Mouse (Mus musculus): ENCODE data around the gene Bard1. TPM values are rescaled to one million over a fixed set of nuclear protein-coding genes. Genes with fewer than 3 reads are reported as not detected.

The Bard1 gene
- polyA plus RNA-seq, 1 experiment from 2014 or later: 1.8 TPM

DNA sequence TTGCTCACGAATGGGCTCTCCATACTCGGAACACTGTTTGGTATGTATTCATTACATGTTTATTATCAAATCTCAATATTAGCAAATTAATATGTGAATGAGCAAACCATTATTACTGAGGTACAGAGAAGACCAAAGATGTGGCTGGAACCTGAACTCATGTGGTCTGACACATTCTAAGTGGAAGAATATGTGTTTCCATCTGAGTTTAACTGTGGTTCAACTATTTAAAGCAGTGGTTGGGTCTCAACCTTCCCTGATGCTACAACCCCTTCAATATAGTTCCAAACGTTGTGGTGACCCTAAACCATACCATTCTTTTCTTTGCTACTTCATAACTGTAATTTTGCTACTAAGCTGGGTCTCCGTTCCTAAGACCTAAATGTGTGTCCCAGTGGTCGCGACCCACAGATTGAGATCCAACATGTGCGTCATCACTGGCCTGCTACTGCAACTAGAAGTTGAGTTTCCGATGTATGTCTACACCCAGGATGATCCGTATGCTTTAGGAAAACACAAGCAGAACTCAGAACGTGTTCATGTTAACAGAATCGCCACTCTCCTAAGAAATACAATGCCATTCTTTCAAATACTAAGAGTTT is 1.5 kb downstream of the Bard1 start:
- Histone ChIP-seq H3K4me2 (replicated peaks; ENCODE audit: low read depth, low read length) (peak overlapping the region; percentile 59), H3K4me1 (ENCODE audit: insufficient read depth, low read length) (peaks cover 18% of the 10 kb centered on the region)

DNA sequence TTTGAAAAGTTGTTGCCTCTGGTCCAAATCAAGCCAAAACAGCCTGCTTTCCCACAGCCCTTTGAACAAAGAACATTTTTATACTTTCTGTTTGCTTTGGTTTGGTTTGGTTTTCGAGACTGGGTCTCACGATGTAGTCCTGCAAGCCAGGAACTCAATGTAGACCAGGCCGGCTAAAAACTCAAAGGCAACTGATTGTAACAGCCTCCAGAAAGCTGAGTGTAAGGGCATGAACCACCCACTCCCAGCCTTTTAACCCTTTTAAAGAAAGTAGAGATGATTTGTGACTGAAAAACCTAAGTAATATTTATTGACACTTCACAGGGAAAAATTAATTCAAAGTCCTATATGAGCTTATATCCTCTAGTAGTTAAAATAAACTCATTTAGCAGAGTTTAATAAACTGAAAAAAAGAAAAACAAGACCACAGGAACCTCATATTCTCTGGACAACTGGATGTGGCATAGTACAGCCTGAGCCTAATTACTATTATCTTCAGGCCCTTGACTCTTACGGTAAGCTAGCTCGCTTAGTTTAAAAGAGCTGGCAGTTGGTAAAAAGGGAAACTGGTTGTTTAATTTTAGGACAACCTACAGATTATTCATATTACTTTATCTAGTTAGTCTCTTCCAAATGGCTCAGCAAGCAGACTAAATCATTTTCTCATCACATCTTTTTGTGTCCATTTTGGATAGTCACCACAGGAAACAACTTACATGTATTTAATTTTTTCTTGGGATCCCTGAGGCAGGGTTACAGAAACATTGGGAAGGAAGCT is 2.2 kb downstream of the Bard1 start:
- H3K4me1 ChIP-seq (ENCODE audit: insufficient read depth, low read length): peaks cover 18% of the 10 kb centered on the region
- H3K4me2 ChIP-seq (replicated peaks; ENCODE audit: low read depth, low read length): peak overlapping the region; percentile 59; the same call in 1 of the 2 replicates
- H3K4me3 ChIP-seq (ENCODE audit: low read length): peak overlapping the region; percentile 32; the same call in 1 of the 2 replicates
- peak overlapping the region; percentile 40; the same call in 1 of the 2 replicates for H3K27ac ChIP-seq (ENCODE audit: low read length)
- H3K27me3 ChIP-seq (ENCODE audit: insufficient read depth, low read length): no peaks in the 10 kb centered on the region
- WGBS: 64% methylated on average over 5 of the region's 5 CpGs
- H3K9ac ChIP-seq (replicated peaks; ENCODE audit: low read length): no peak overlapping the region
- ATAC-seq (ENCODE audit: low FRiP score, low TSS enrichment): no peak
- H3K36me3 ChIP-seq (ENCODE audit: insufficient read depth, low read length): no peaks in the 10 kb centered on the region
- H3K9me3 ChIP-seq (ENCODE audit: low read length): no peaks in the 10 kb centered on the region

More for the DNA sequence above, 1.5 kb downstream of the Bard1 start:
- Histone ChIP-seq H3K9me3 (ENCODE audit: low read length) (no peaks in the 10 kb centered on the region), H3K27ac (ENCODE audit: low read length) (no peak overlapping the region), H3K27me3 (ENCODE audit: insufficient read depth, low read length) (no peaks in the 10 kb centered on the region), H3K4me3 (ENCODE audit: low read length) (peak overlapping the region; percentile 32), H3K9ac (replicated peaks; ENCODE audit: low read length) (no peak overlapping the region), H3K36me3 (ENCODE audit: insufficient read depth, low read length) (no peaks in the 10 kb centered on the region)
- no peak for ATAC-seq (ENCODE audit: low FRiP score, low TSS enrichment)
- WGBS: 51% methylated on average over 11 of the region's 11 CpGs

DNA sequence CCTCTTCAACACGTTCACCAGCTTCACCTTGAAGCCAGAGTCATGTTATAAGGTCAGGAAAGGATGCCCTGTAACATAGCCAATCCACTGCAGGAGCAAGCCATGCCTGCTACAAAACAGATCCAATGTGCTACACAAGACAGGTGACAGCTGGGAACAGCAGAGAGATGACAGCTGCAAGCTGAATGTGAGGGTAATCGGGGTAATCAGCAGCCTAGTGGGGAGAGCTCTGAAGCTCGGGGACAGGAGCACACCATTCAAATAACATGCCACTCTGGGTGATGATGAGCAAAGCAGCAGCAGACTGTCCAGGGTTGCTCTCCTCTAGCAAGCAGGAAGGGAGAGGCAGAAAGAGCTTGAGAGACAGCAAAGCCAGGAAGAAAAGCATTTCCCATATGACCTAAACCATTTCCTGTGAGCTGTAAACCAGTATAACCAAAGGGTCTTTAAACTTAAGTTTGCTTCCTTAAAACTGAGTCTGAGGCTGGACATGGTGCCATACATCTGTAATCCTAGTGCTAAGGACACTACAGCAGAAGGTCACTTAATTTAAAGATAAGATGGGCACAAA is 2.9 kb downstream of the Bard1 start:
- H3K9ac ChIP-seq (replicated peaks; ENCODE audit: low read length): no peak overlapping the region
- no peaks in the 10 kb centered on the region for H3K27me3 ChIP-seq (ENCODE audit: insufficient read depth, low read length)
- H3K36me3 ChIP-seq (ENCODE audit: insufficient read depth, low read length): no peaks in the 10 kb centered on the region
- peaks cover 18% of the 10 kb centered on the region for H3K4me1 ChIP-seq (ENCODE audit: insufficient read depth, low read length)
- no peaks in the 10 kb centered on the region for H3K9me3 ChIP-seq (ENCODE audit: low read length)
- WGBS: 26% methylated on average over 3 of the region's 3 CpGs
- no peak overlapping the region for H3K4me3 ChIP-seq (ENCODE audit: low read length)
- peak overlapping the region; percentile 40; the same call in 1 of the 2 replicates for H3K27ac ChIP-seq (ENCODE audit: low read length)
- ATAC-seq (ENCODE audit: low FRiP score, low TSS enrichment): no peak
- peak overlapping the region; percentile 1; the same call in 1 of the 2 replicates for H3K4me2 ChIP-seq (replicated peaks; ENCODE audit: low read depth, low read length)

DNA sequence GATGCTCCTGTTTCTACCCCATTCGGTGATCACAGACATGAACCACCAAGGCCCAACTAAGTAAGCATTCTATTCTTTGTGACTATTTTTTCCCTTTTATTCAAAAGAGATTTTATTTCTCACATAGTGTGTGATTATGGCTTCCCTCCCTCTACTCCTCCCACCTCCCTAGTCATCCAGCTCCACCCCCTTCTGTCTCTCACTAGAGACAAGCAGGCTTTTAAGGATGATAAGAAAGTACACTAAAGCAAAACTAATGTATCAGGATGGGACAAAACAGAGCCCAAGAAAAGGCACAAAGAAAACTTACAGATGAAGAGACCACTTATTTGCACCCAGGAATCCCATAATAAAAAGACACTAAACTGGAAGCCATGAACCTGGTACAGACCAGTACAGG is 6.9 kb downstream of the Bard1 start:
- Histone ChIP-seq H3K27me3 (ENCODE audit: insufficient read depth, low read length) (no peaks in the 10 kb centered on the region), H3K9me3 (ENCODE audit: low read length) (no peaks in the 10 kb centered on the region), H3K4me3 (ENCODE audit: low read length) (no peak overlapping the region), H3K9ac (replicated peaks; ENCODE audit: low read length) (no peak overlapping the region), H3K4me2 (replicated peaks; ENCODE audit: low read depth, low read length) (no peak overlapping the region), H3K4me1 (ENCODE audit: insufficient read depth, low read length) (peaks cover 12% of the 10 kb centered on the region), H3K27ac (ENCODE audit: low read length) (no peak overlapping the region), H3K36me3 (ENCODE audit: insufficient read depth, low read length) (no peaks in the 10 kb centered on the region)
- no peak for ATAC-seq (ENCODE audit: low FRiP score, low TSS enrichment)
- 96% methylated on average over 1 of the region's 1 CpGs for WGBS

DNA sequence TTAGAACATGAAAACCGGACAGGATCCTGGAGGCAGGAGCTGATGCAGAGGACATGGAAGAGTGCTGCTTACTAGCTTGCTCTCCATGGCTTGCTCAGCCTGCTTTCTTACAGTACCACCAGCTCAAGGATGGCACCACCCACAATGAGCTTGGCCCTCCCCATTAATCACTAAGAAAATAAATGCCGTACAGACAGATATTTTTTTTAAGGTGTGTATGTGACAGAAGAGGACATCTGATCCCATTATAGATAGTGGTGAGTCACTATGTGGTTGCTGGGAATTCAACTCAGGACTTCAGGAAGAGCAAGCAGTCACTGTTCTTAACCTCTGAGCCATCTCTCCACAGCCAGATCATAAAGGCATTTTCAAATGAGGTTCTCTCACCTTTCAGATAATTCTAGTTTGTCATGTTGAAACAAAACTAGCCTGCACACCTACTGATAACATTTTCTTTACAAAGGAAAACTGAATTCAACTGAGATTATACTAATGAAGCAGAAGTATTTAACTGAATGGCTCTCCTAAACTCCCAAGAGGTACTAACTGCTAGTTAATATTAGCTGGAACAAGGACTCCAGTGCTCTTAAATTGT is 7.6 kb downstream of the Bard1 start:
- no peak overlapping the region for H3K4me3 ChIP-seq (ENCODE audit: low read length)

DNA sequence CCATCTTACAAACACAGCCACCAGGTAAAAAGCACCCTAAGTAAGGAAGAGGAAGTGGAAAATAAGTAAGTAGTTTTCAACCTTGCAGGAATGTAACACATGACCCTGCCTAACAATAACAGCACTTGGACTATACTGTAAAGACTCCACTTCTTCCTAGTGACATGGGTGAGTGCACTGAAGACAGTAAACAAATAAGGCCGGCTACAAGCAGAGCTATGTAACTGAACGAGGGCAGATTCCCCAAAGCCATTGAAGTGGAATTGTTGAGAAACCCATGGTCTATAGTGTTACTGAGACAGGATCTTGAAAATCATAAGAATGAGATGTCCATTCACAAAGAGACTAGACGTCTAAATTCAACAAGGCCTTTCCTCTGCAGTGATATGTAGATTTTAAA is 27.3 kb downstream of the Bard1 start:
- H3K27ac ChIP-seq (ENCODE audit: low read length): 0 out of 2 replicates have a peak overlapping the region, but pooled peaks have one; percentile 43
- H3K4me3 ChIP-seq (ENCODE audit: low read length): no peak overlapping the region
- no peak overlapping the region for H3K4me2 ChIP-seq (replicated peaks; ENCODE audit: low read depth, low read length)
- H3K9me3 ChIP-seq (ENCODE audit: low read length): no peaks in the 10 kb centered on the region
- H3K9ac ChIP-seq (replicated peaks; ENCODE audit: low read length): no peak overlapping the region
- WGBS: 45% methylated on average over 3 of the region's 3 CpGs
- H3K27me3 ChIP-seq (ENCODE audit: insufficient read depth, low read length): no peaks in the 10 kb centered on the region
- H3K36me3 ChIP-seq (ENCODE audit: insufficient read depth, low read length): peaks cover 2% of the 10 kb centered on the region; the same call in 1 of the 2 replicates
- peaks cover 8% of the 10 kb centered on the region; the same call in 1 of the 2 replicates for H3K4me1 ChIP-seq (ENCODE audit: insufficient read depth, low read length)
- ATAC-seq (ENCODE audit: low FRiP score, low TSS enrichment): peak; percentile 93

More for the DNA sequence above, 7.6 kb downstream of the Bard1 start:
- Histone ChIP-seq H3K36me3 (ENCODE audit: insufficient read depth, low read length) (no peaks in the 10 kb centered on the region), H3K27ac (ENCODE audit: low read length) (no peak overlapping the region), H3K9ac (replicated peaks; ENCODE audit: low read length) (no peak overlapping the region), H3K9me3 (ENCODE audit: low read length) (no peaks in the 10 kb centered on the region), H3K4me1 (ENCODE audit: insufficient read depth, low read length) (peaks cover 12% of the 10 kb centered on the region), H3K27me3 (ENCODE audit: insufficient read depth, low read length) (no peaks in the 10 kb centered on the region), H3K4me2 (replicated peaks; ENCODE audit: low read depth, low read length) (no peak overlapping the region)
- ATAC-seq (ENCODE audit: low FRiP score, low TSS enrichment): no peak
- WGBS: 82% methylated on average over 2 of the region's 2 CpGs

DNA sequence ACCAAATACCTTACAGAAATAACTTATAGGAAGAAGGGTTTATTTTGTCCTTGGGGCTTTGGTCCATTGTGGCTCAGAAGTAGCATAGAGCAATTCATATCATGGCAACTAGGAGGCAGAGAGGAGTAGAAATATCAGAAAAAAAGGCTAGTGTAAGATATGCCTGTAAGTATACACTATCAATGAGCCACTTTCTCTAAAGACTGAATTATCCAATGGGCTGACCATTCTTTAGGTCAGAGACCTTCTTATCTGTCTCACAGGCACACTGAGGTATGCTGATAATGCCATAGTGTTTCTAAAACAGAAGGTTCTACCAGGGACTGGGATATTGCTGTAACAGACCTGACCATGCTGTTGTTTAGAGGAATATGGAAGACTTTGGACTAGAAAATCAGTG is 32.2 kb downstream of the Bard1 start:
- H3K36me3 ChIP-seq (ENCODE audit: insufficient read depth, low read length): peaks cover 2% of the 10 kb centered on the region; the same call in 1 of the 2 replicates
- H3K9ac ChIP-seq (replicated peaks; ENCODE audit: low read length): no peak overlapping the region
- H3K4me1 ChIP-seq (ENCODE audit: insufficient read depth, low read length): peaks cover 8% of the 10 kb centered on the region; the same call in 1 of the 2 replicates
- ATAC-seq (ENCODE audit: low FRiP score, low TSS enrichment): no peak
- no peaks in the 10 kb centered on the region for H3K9me3 ChIP-seq (ENCODE audit: low read length)
- H3K4me3 ChIP-seq (ENCODE audit: low read length): no peak overlapping the region
- H3K27me3 ChIP-seq (ENCODE audit: insufficient read depth, low read length): no peaks in the 10 kb centered on the region
- H3K4me2 ChIP-seq (replicated peaks; ENCODE audit: low read depth, low read length): no peak overlapping the region
- H3K27ac ChIP-seq (ENCODE audit: low read length): no peak overlapping the region

DNA sequence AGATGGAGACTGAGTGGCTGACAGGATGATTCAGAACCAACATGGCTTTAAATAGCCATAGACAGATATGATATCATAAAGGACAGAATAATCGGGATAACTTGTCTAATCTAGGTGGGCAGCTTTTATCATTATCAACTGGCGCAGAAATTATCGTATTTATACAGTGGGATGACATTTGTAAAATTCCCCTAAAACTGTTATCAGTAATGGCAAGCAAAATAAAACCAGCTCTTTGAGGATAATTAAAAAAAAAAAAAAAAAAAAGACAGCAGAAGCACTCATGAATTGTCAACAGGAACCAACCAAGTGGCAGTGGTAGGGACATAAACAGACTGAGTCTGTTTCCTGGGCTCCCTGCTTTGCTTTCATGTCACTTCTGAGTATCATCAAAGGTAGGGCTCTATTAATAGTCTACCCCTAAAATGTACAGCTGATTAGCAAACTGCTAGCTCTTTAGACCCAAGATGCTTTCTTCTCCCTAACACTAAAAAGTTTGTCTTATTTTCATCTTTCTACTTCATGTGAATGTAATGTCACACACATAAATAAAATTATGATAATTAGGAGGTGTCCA is 34.1 kb downstream of the Bard1 start:
- ATAC-seq (ENCODE audit: low FRiP score, low TSS enrichment): no peak
- 97% methylated on average over 3 of the region's 3 CpGs for WGBS
- H3K27ac ChIP-seq (ENCODE audit: low read length): no peak overlapping the region
- no peak overlapping the region for H3K4me3 ChIP-seq (ENCODE audit: low read length)
- H3K36me3 ChIP-seq (ENCODE audit: insufficient read depth, low read length): no peaks in the 10 kb centered on the region
- no peak overlapping the region for H3K9ac ChIP-seq (replicated peaks; ENCODE audit: low read length)
- no peaks in the 10 kb centered on the region for H3K27me3 ChIP-seq (ENCODE audit: insufficient read depth, low read length)
- H3K9me3 ChIP-seq (ENCODE audit: low read length): no peaks in the 10 kb centered on the region
- no peak overlapping the region for H3K4me2 ChIP-seq (replicated peaks; ENCODE audit: low read depth, low read length)
- no peaks in the 10 kb centered on the region for H3K4me1 ChIP-seq (ENCODE audit: insufficient read depth, low read length)

DNA sequence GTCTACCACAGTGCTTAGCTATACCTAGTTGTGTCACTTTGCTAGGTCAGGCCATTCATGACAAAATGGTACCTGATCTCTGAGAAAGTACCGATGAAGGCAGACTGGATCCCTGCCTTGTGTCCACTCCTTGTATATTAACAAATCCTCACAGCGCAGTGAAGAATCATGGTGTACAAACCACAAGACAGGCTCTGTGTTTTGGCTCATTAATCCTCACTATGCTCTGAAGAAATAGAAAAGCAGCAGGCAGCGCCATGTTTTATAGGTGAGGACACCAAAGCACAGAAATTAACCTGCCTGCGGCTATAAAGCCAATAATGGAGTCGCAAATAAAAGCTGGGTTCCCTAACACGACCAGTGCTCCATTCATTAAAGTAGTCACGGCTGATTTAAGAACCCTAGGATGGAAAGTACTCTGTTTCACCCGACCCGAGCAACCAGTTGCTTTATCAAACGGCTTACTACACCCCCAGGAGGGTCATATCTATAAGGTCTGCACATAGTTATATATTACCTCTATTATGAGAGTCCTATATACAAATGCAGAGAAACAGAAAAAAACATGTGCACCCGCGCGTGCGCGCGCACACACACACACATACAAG is 39.0 kb downstream of the Bard1 start:
- H3K9me3 ChIP-seq (ENCODE audit: low read length): no peaks in the 10 kb centered on the region
- ATAC-seq (ENCODE audit: low FRiP score, low TSS enrichment): no peak
- no peak overlapping the region for H3K9ac ChIP-seq (replicated peaks; ENCODE audit: low read length)
- H3K27ac ChIP-seq (ENCODE audit: low read length): no peak overlapping the region
- H3K4me3 ChIP-seq (ENCODE audit: low read length): no peak overlapping the region
- 62% methylated on average over 16 of the region's 16 CpGs for WGBS
- no peak overlapping the region for H3K4me2 ChIP-seq (replicated peaks; ENCODE audit: low read depth, low read length)
- H3K4me1 ChIP-seq (ENCODE audit: insufficient read depth, low read length): no peaks in the 10 kb centered on the region
- H3K27me3 ChIP-seq (ENCODE audit: insufficient read depth, low read length): no peaks in the 10 kb centered on the region
- H3K36me3 ChIP-seq (ENCODE audit: insufficient read depth, low read length): no peaks in the 10 kb centered on the region

Measured in kidney, embryonic 16.5 days (tissue).